16 mouse cellular contexts compared by ENCODE assay signal in genomic region chr7:117539931-117540330, GRCm38 (mm10).
"Had no signal": no experiment of that assay in that cellular context is flagged by ENCODE, and none has a peak within 500 bp of the region (broad histone marks: within the 10 kb centered on the region; RNA-seq: fewer than 3 reads in every experiment).

No protein-coding gene starts in this region.

- H3K4me2 ChIP-seq: limb, embryonic 15.5 days; liver, embryonic 12.5 days; lung, embryonic 14.5 days; midbrain, embryonic 13.5 days had no signal

- ATAC-seq: intestine, embryonic 16.5 days; liver, embryonic 12.5 days; midbrain, embryonic 13.5 days had no signal

- H3K4me3 ChIP-seq: layer of hippocampus, adult 2 months; limb, embryonic 15.5 days; liver, embryonic 12.5 days; midbrain, embryonic 13.5 days had no signal

- H3K9me3 ChIP-seq: limb, embryonic 15.5 days; liver, embryonic 12.5 days; midbrain, embryonic 13.5 days had no signal

- H3K36me3 ChIP-seq: limb, embryonic 15.5 days; liver, embryonic 12.5 days; midbrain, embryonic 13.5 days had no signal

- H3K27me3 ChIP-seq: limb, embryonic 15.5 days; liver, embryonic 12.5 days had no signal

- H3K27ac ChIP-seq: layer of hippocampus, adult 2 months; limb, embryonic 15.5 days; liver, embryonic 12.5 days; midbrain, embryonic 13.5 days had no signal

- DNase-seq: kidney, adult 2 months; kidney, postnatal 36 days; left cerebral cortex, postnatal 4 days; lung, embryonic 14.5 days; lung, postnatal 10 days; lung, postnatal 4 days; retina, postnatal 1 day; right cerebral cortex, postnatal 4 days; spleen, adult 18-20 months; thymus, adult 18-20 months; thymus, postnatal 14 days had no signal

- H3K4me1 ChIP-seq: liver, embryonic 12.5 days had no signal

- H3K9ac ChIP-seq: limb, embryonic 15.5 days; liver, embryonic 12.5 days; lung, embryonic 14.5 days; midbrain, embryonic 13.5 days had no signal
